Mouse (Mus musculus): ENCODE measurements around the gene Mybl2. TPM values are rescaled to one million over a fixed set of nuclear protein-coding genes. Genes with fewer than 3 reads are reported as not detected.

Gene Mybl2
- total RNA-seq, 2 experiments from 2014 or later = 1.8 to 2.6 TPM

- no peak for DNase-seq (ENCODE audit: low spot score in 2 of 2)
- TF ChIP-seq CTCF (conservative IDR thresholded peaks at IDR 0.05) = no peak
- no peak overlapping the region for H3K27ac ChIP-seq
- H3K4me3 ChIP-seq = no peak overlapping the region
These were observed 49.7 kb downstream of the Mybl2 start for GRCm38 (mm10) chr2:163104086-163104770.

- Histone ChIP-seq H3K4me3 (no peak overlapping the region), H3K27ac (no peak overlapping the region)
- no peak for TF ChIP-seq CTCF (conservative IDR thresholded peaks at IDR 0.05)
- no peak for DNase-seq (ENCODE audit: low spot score in 2 of 2)
These were observed 53.9 kb downstream of the Mybl2 start for GRCm38 (mm10) chr2:163108385-163108784.

GRCm38 (mm10) chr2:163110706-163111105, 56.2 kb downstream of the Mybl2 start:
- no peak overlapping the region for H3K27ac ChIP-seq
- peak; percentile 56 for TF ChIP-seq CTCF (conservative IDR thresholded peaks at IDR 0.05)

GRCm38 (mm10) chr2:163111413-163112201, 57.1 kb downstream of the Mybl2 start:
- no peak for TF ChIP-seq CTCF (conservative IDR thresholded peaks at IDR 0.05)
- Histone ChIP-seq H3K27ac (peak overlapping the region; percentile 24), H3K4me3 (no peak overlapping the region)
- DNase-seq (ENCODE audit: low spot score in 2 of 2) = peak in 1 of 2 experiments; percentile 54

More at GRCm38 (mm10) chr2:163110706-163111105, 56.2 kb downstream of the Mybl2 start:
- no peak for DNase-seq (ENCODE audit: low spot score in 2 of 2)
- H3K4me3 ChIP-seq = no peak overlapping the region

- no peak for DNase-seq (ENCODE audit: low spot score in 2 of 2)
- no peak overlapping the region for H3K4me3 ChIP-seq
- no peak for TF ChIP-seq CTCF (conservative IDR thresholded peaks at IDR 0.05)
- H3K27ac ChIP-seq = no peak overlapping the region
These were observed 66.3 kb downstream of the Mybl2 start for GRCm38 (mm10) chr2:163120626-163121352.

GRCm38 (mm10) chr2:163121353-163121660, 66.8 kb downstream of the Mybl2 start:
- DNase-seq (ENCODE audit: low spot score in 2 of 2) = no peak
- Histone ChIP-seq H3K4me3 (no peak overlapping the region), H3K27ac (no peak overlapping the region)
- no peak for TF ChIP-seq CTCF (conservative IDR thresholded peaks at IDR 0.05)

GRCm38 (mm10) chr2:163122319-163122718, 67.8 kb downstream of the Mybl2 start:
- no peak overlapping the region for H3K27ac ChIP-seq
- H3K4me3 ChIP-seq = no peak overlapping the region
- no peak for DNase-seq (ENCODE audit: low spot score in 2 of 2)
- TF ChIP-seq CTCF (conservative IDR thresholded peaks at IDR 0.05) = no peak

GRCm38 (mm10) chr2:163123496-163123895, 69.0 kb downstream of the Mybl2 start:
- TF ChIP-seq CTCF (conservative IDR thresholded peaks at IDR 0.05) = no peak
- Histone ChIP-seq H3K4me3 (no peak overlapping the region), H3K27ac (no peak overlapping the region)
- no peak for DNase-seq (ENCODE audit: low spot score in 2 of 2)

GRCm38 (mm10) chr2:163130837-163131236, 76.3 kb downstream of the Mybl2 start:
- no peak for TF ChIP-seq CTCF (conservative IDR thresholded peaks at IDR 0.05)
- Histone ChIP-seq H3K4me3 (no peak overlapping the region), H3K27ac (no peak overlapping the region)
- no peak for DNase-seq (ENCODE audit: low spot score in 2 of 2)

GRCm38 (mm10) chr2:163132314-163132713, 77.8 kb downstream of the Mybl2 start:
- H3K4me3 ChIP-seq = no peak overlapping the region
- H3K27ac ChIP-seq = no peak overlapping the region
- DNase-seq (ENCODE audit: low spot score in 2 of 2) = peak in 1 of 2 experiments; percentile 33
- TF ChIP-seq CTCF (conservative IDR thresholded peaks at IDR 0.05) = no peak

Small RNA genes lying within 50 kb of the gene (microRNA-seq; reads per million reads assigned to microRNA genes)
- gene Gm22174 = 0 reads per million in 2 experiments
- gene Mir7003 = 0 reads per million in 2 experiments

Other genes with a start within 250 kb of the Mybl2 start
- gene Srsf6, start 123.2 kb upstream of the Mybl2 start, total RNA-seq (2021) = 100 to 1,000 TPM; 106 to 113 TPM
- gene L3mbtl1, start 111.2 kb upstream of the Mybl2 start, total RNA-seq (2021) = 10 to 100 TPM; 10.1 to 14.0 TPM
- gene Sgk2, start 67.4 kb upstream of the Mybl2 start, total RNA-seq (2021) = under 1 TPM; 0.54 to 0.97 TPM
- gene Ift52, start 37.3 kb upstream of the Mybl2 start, total RNA-seq (2021) = 10 to 100 TPM; 28.4 to 31.3 TPM
- gene Gtsf1l, start 33.2 kb downstream of the Mybl2 start, total RNA-seq (2021) = not detected
- 10 to 100 TPM; 20.8 to 21.3 TPM for gene Tox2, start 148.4 kb downstream of the Mybl2 start, total RNA-seq (2021)

Data from layer of hippocampus, adult 2 months (tissue).